Mouse (Mus musculus) embryonic stem cell, embryonic (primary cell): ENCODE data around the gene Nek1.

Experiments
- CTCF ChIA-PET, 4 experiments: fragments of 300-600 bp in 2 of 4; fragments of 350-600 bp in 2 of 4; sonication (Branson Sonifier 250); formaldehyde crosslinking; loops; one replicate each; lab custom pipeline; 2022; ENCODE audit warnings: inconsistent platforms in 2 of 4; lab: Charles Lee
- POLR2A ChIA-PET, 4 experiments: fragments of 300-600 bp in 2 of 4; fragments of 350-600 bp in 2 of 4; sonication (Branson Sonifier 250); formaldehyde crosslinking; loops; one replicate each; lab custom pipeline; 2022; ENCODE audit warnings: antibody characterized with exemption in 4 of 4, inconsistent platforms in 1 of 4; lab: Charles Lee

Gene Nek1

GRCm38 (mm10) chr8:61075059-61075458, 82.1 kb downstream of the Nek1 start:
- CTCF ChIA-PET, result interaction anchor here in 1 of 4 experiments (1.1 kb wide), 1 partner anchor 404 kb away, joined by 3 read pairs; no protein-coding TSS in a partner anchor
- POLR2A ChIA-PET, result no interaction called here

- ChIA-PET CTCF (no interaction called here), POLR2A (interaction anchor here in 1 of 4 experiments (0.6 kb wide), 1 partner anchor 377 kb away, joined by 3 read pairs; the partner anchor contains the start of gene Cbr4)
Observed at GRCm38 (mm10) chr8:61110496-61110895, 117.5 kb downstream of the Nek1 start.

GRCm38 (mm10) chr8:61111940-61112339, 118.9 kb downstream of the Nek1 start:
- POLR2A ChIA-PET, result no interaction called here
- CTCF ChIA-PET, result no interaction called here

DNA sequence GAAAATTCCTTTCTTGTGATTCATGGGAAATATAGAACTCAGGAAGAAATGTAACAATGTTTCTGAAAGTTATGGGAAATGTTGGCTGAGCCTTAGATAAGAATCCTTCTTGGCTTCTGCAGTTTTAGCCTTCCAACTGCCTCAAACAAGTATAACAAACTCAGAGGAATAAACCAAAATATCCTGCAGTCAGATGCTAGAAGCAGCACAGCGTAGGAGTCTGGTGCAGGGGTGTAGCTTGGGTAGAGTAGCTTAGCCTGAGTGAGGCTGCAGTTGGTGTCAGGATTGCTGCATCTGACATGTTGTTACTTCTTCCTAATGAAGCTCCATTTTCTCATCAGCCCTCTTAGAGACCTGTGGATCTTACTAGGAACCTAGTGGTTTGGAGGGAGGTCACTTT, 128.6 kb downstream of the Nek1 start:
- ChIA-PET CTCF (interaction anchor here in 2 of 4 experiments (0.6 to 0.8 kb wide), 2 partner anchors 100 to 161 kb away, joined by 4 read pairs; no protein-coding TSS in a partner anchor), POLR2A (no interaction called here)

DNA sequence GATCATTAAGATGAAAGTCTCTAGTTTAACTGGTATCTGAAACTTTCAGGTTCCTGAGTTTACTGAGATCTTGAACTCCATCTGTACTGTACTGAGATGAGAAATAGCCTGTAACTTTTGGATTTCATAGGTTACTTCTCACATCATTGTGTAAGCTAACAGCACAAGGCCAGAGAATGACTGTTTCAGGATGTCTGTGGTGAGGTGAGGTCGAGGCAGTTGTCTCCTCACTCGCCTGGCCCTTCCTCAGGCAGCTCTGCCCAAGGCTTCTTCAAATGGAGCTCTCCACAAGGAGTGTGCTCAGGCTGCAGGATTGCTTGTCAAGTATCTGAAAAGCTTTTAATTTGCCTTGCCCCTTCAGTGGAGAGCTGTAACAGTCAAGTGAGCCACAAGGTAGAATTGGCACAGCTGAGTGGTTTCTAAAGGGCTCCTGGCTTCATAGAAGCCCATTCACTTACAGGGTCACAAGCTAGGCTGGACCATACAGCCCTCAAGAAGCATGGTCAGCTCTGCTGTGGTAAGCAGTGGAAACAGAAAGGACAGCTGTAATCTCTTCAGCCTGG, 134.4 kb downstream of the Nek1 start:
- POLR2A ChIA-PET, result interaction anchor here in 1 of 4 experiments (0.6 to 1.1 kb wide), 2 partner anchors 38 to 839 kb away, joined by 3 read pairs; no protein-coding TSS in a partner anchor
- CTCF ChIA-PET, result interaction anchor here in 1 of 4 experiments (0.6 kb wide), 1 partner anchor 21 kb away, joined by 3 read pairs; no protein-coding TSS in a partner anchor

GRCm38 (mm10) chr8:61132561-61133134, 139.7 kb downstream of the Nek1 start:
- POLR2A ChIA-PET, result interaction anchor here in 2 of 4 experiments (0.6 to 1.5 kb wide), 3 partner anchors 9 to 102 kb away, joined by 3 to 4 read pairs (median 4); no protein-coding TSS in a partner anchor
- CTCF ChIA-PET, result no interaction called here

GRCm38 (mm10) chr8:61141869-61142268, 148.9 kb downstream of the Nek1 start:
- POLR2A ChIA-PET, result interaction anchor here in 1 of 4 experiments (1.2 kb wide), 1 partner anchor 9 kb away, joined by 4 read pairs; no protein-coding TSS in a partner anchor
- CTCF ChIA-PET, result interaction anchor here in 2 of 4 experiments (0.5 to 0.6 kb wide), 2 partner anchors 93 to 544 kb away, joined by 3 read pairs; no protein-coding TSS in a partner anchor

DNA sequence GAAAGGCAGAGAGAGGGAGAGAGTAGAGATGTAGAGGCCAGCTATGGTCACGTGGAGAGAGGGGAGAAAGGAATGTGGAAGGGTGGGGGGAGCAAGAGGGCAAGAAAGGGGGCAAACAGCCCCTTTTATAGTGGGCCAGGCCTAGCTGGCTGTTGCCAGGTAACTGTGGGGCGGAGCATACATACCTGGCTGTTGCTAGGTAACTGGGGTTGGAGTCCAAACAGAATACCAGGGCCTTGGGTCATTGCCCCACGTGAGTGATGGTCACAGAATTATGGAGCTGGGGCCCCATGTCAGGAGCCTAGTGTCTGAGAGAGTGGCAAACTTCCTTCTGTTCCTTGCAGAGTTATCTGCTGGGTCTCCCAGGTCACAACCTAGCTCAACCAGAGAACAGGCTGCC, 149.3 kb downstream of the Nek1 start:
- ChIA-PET POLR2A (interaction anchor here in 1 of 4 experiments (1.2 kb wide), 1 partner anchor 10 kb away, joined by 4 read pairs; no protein-coding TSS in a partner anchor), CTCF (interaction anchor here in 2 of 4 experiments (0.5 to 0.6 kb wide), 2 partner anchors 93 to 544 kb away, joined by 3 read pairs; no protein-coding TSS in a partner anchor)

GRCm38 (mm10) chr8:61142845-61143244, 149.8 kb downstream of the Nek1 start:
- CTCF ChIA-PET, result no interaction called here
- POLR2A ChIA-PET, result no interaction called here

- ChIA-PET CTCF (no interaction called here), POLR2A (no interaction called here)
Observed at GRCm38 (mm10) chr8:61148728-61149127, 155.7 kb downstream of the Nek1 start.

DNA sequence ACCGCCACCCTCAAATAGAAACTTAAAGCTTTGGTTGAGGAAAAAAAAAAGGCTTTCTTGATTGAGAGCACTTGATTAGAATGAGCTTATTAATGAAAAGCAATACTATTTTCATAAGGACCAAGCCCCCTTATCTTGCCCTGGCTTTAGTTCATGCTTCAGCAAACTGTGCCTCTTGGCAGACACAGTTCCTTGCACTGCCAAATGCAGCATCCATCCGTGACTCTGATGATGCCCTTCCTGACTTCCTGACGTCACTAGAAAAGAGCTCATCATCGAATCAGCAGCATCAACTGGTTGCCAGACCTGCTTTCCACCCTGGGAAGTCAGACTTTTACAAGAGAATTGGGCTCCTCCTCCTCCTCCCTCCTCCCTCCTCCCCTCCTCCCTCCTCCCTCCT, 157.6 kb downstream of the Nek1 start:
- CTCF ChIA-PET, result no interaction called here
- POLR2A ChIA-PET, result interaction anchor here in 1 of 4 experiments (0.7 kb wide), 1 partner anchor 9 kb away, joined by 3 read pairs; no protein-coding TSS in a partner anchor

GRCm38 (mm10) chr8:61156406-61156805, 163.4 kb downstream of the Nek1 start:
- ChIA-PET POLR2A (no interaction called here), CTCF (no interaction called here)

DNA sequence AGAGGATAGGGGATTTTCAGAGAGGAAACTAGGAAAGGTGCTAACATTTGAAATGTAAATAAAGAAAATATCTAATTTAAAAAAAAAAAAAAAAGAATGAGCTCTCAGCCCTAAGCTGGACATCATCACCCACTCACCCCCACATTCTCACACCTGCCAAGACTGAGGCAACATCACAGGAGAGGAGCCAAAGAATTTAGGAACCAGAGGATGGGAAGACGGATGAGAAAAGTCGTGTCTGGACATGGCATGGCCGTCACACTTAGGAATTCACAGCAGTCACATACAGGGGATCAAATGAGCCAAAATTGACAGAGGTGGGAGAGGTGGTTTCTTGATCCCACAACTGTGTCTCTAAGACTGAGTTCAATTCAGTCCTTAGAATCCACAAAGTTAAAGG, 165.5 kb downstream of the Nek1 start:
- CTCF ChIA-PET, result interaction anchor here in 1 of 4 experiments (0.6 kb wide), 1 partner anchor 487 kb away, joined by 3 read pairs; no protein-coding TSS in a partner anchor
- POLR2A ChIA-PET, result no interaction called here

- ChIA-PET POLR2A (no interaction called here), CTCF (no interaction called here)
Observed at GRCm38 (mm10) chr8:61161461-61162185, 168.6 kb downstream of the Nek1 start.

- ChIA-PET CTCF (no interaction called here), POLR2A (no interaction called here)
Observed at GRCm38 (mm10) chr8:61162186-61162566, 169.2 kb downstream of the Nek1 start.

DNA sequence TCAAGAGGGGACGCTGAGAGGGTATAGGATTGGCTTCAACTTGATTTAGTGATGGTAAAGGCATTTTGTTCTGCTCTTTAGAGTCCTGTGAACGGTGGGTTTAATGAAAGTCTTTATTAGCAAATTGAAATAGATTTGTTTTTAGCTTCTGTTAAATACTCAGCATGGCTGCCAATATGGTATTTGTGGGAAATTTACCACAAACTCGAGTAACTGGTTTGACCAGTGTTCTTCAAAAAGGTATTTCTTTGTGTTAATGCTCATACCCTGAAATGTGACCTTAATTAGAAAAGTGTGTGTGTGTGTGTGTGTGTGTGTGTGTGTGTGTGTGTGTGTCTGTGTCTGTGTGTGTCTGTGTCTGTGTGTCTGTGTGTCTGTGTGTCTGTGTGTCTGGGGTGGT, 178.6 kb downstream of the Nek1 start:
- CTCF ChIA-PET, result no interaction called here
- POLR2A ChIA-PET, result interaction anchor here in 1 of 4 experiments (0.7 kb wide), 1 partner anchor 162 kb away, joined by 4 read pairs; no protein-coding TSS in a partner anchor

DNA sequence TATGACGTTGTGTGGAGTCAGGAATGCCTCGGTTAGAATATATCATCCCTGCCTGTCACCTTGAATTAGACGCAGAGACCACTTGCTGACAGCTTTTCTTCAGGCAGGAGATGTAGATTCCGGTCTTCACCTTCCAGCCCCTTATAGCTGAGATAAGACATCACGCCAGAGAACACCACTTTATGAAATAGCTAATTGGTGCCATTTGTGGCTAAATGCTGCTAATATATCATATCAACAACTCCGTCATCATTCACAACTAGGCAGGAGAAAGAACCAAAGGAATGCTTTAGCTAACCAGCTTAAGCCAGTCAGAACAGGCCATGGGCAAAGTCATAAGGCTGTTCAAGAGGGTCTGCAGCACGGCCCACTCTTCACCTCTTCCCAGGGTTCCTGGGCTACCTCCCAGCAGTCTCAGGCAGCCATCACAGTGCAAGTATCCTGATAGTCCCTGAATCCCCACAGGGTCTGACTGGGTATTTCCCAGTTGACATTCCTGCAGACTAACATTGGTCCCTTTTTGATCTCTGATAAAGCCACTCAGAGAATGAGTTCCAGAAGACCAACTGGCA, 181.0 kb downstream of the Nek1 start:
- ChIA-PET POLR2A (no interaction called here), CTCF (no interaction called here)

GRCm38 (mm10) chr8:61175876-61176275, 182.9 kb downstream of the Nek1 start:
- ChIA-PET POLR2A (no interaction called here), CTCF (no interaction called here)
